Mouse (Mus musculus): ENCODE results near the gene Pmvk. TPM values are rescaled to one million over a fixed set of nuclear protein-coding genes. Genes with fewer than 3 reads are reported as not detected.
"Not testable (repeated sequence)": the region's sequence is repeated elsewhere in the genome, so short reads cannot be mapped to it uniquely, and the experiment has no call there.

Gene Pmvk
- total RNA-seq, 2 experiments from 2014 or later: 8.1 to 10.1 TPM

DNA sequence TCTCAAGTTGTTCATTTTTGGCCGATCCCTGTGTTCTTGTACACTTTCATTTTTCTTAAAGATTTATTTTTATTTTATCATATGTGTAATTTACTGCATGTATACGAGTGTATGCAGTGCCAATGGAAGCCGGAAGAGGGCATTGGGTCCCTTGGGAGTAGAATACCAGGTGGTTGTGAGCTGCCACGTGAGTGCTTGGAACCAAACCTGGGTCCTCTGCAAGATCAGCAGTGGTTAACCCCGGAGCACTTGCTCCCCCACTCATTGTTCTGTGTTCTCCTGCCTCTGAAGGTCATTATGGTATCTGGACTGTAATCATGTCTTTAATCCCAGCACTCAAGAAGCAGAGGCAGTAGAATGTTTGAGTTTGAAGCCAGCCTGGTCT is 29.2 kb upstream of the Pmvk start:
- ATAC-seq (replicated peaks; ENCODE audit: low FRiP score, poor library complexity, severe bottlenecking): no peak

DNA sequence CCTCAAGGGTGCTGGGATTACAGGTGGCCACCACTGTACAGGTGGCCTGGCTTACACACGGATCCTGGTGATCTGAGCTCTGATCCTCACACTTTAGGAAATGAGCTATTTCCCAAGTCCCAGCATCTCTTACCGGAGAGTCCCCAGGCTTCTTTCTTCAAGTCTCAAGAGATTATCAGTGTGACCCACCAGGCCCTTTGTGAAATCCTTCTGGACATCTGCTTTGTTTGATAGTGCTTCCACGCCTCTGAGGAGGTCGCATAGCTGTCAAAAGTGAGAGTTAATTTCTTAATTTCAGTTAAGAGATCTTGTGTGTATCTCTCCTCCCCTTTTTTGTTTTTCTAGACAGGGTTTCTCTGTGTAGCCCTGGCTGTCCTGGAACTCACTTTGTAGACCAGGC is 28.5 kb upstream of the Pmvk start:
- ATAC-seq (replicated peaks; ENCODE audit: low FRiP score, poor library complexity, severe bottlenecking): no peak

DNA sequence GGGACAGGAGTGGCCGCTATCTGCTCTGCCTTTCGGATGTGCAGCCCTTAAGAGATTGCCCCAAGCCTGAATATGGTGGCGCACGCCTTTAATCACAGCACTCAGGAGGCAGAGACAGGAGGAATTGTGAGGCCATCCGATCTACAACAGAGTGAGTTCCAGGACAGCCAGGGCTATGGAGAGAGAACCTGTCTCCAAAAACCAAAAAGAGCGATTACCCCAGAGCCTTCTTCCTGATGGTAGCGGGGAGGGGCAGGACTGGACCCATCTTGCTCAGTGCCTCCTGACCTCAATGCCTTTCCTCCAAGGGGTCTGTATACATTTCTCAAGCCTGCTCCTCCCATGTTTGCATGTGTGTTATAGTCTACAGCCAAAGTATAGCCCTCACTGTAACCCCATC is 25.3 kb upstream of the Pmvk start:
- not testable (repeated sequence) for ATAC-seq (replicated peaks; ENCODE audit: low FRiP score, poor library complexity, severe bottlenecking)

DNA sequence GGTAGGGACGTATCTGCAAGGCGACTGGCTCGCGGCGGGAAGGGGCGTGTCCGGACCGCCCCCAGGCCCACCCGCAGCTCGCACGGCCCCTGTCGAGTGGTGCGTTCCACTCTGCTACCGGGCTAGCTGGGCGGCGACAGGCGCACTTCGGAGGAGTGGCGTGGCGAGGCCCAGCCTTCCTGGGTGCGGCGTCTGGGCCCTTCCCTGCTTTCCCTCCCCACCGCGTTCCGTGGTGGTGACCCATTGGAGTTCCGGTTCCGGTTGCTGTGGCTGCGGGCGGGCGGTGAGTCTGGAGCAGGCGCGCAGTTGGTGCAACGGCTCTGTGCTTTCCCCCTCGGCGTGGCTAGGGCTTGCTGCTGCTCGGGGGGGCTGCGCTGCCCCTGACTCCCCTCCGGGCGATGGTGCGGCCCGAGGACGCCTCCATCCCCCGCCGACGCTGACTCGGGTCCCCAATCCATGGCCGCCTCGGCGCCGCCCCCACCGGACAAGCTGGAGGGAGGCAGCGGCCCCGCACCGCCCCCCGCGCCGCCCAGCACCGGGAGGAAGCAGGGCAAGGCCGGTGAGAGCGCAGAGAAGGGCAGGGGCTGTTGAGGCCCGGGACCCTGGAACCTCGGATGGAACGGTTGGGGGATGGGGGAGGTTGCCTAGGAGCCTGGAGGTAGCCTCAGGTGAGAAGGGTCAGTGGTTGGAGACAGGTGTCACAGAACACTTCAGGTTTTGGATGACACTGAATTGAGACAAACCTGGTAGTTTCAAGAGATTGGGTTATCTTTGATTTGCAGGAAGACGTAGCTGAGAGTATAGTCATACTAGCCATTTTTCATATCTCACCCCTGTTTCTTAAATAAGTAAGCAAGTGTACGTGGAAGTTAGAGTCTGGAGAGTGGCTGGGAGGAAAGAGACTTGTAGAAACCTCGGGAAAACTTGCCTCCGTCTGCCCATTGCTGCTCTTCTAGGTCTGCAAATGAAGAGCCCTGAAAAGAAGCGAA is 23.9 kb upstream of the Pmvk start, which contains the start of gene Pygo2:
Pygo2 (plus strand) TSS at position 44 of the 989 bp plus-strand sequence.
- ATAC-seq (replicated peaks; ENCODE audit: low FRiP score, poor library complexity, severe bottlenecking): peak; percentile 95

DNA sequence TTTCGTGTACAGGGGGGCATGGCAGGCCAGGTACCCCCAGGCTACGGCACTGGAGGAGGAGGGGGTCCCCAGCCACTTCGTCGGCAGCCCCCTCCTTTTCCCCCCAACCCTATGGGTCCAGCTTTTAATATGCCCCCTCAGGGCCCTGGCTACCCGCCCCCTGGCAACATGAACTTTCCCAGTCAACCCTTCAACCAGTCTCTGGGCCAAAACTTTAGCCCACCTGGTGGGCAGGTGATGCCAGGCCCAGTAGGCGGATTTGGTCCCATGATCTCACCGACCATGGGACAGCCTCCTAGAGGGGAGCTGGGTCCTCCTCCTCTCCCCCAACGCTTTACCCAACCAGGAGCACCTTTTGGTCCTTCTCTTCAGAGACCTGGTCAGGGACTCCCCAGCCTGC is 21.7 kb upstream of the Pmvk start:
- ATAC-seq (replicated peaks; ENCODE audit: low FRiP score, poor library complexity, severe bottlenecking): no peak

DNA sequence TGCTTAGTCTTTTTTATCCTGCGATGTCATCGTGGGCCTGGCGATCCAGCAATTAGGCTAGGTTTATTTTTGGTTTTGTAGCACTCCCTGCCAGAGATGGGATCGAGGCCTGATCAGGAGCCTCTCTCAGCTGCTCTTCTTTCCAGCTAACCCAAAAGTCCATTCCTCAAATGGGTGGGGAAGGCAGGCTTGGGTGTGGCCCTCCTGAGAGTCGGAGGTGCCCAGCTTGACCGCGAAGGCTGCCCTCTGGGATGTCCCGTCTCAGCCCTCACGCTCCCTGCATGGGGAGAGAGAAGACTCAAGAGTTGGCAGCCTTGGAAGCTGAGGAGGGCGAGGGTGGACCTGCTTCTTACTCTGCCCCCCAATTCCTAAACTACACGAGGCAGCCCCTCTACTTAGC is 19.8 kb upstream of the Pmvk start:
- ATAC-seq (replicated peaks; ENCODE audit: low FRiP score, poor library complexity, severe bottlenecking): no peak

DNA sequence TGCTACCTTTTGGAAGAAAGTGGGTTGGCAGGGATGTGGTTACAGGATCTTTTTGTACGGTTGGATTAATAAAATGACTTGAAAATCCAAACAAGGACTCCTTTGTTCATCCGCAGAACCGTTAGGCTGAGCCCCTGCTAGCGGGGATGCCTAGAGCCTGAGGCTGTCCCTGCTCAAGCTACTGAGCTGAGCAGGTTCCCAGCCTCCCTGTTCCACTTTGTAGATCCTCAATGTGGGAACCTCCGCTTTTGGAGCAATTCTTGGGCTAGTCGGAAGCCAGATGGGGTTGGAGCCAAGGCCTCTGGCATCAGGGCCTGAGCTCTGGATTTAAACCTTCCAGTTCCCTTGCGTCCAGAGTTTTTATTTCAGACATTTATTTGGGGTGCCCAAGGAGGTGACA is 19.3 kb upstream of the Pmvk start:
- ATAC-seq (replicated peaks; ENCODE audit: low FRiP score, poor library complexity, severe bottlenecking): no peak

DNA sequence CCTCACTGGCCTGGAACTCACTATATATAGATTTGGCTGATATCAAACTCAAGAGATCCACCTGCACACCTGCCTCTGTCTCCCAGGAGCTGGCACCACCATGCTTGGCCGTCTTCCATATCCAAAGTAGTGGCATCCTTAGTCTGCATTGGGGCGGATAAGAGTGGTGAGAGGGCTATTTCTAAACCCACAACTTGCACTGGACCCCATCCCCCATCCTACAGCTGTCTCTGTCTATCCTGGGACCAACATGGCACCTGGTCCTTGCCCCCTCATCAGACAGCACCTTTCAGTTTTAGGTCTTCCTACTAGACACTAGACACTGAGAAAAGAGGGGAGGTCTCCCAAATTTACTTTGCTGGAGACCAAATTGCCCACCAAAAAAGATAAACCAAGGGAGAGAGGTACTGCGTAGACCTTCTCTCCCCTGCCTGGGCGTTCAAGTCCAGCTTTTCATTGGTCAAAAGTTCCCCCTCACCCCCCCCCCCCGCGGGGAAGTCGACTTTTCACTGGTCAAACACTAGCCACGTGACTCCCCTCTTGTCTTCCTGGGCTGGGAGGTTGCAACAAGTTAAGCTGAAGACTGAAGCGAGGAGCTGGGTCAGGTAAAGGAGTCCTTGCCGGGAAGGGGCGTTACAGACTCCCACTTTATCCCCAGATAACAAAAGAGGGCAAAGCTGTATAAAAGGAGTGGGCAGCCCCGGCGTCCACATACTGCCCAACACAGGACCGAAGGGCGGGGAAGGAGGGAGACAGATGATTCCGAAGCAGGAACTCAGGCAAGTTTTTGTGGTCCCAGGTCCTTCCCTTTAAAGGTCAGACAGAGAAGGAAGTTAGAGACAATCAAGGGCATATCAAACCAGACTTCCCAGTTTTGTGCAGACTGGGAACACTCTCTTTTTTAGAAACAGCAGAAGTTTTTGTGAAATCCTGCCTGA is 17.9 kb upstream of the Pmvk start, which contains the start of gene Pbxip1:
Pbxip1 (plus strand) TSS at position 531 of the 938 bp plus-strand sequence.
- peak; percentile 72 for ATAC-seq (replicated peaks; ENCODE audit: low FRiP score, poor library complexity, severe bottlenecking)

DNA sequence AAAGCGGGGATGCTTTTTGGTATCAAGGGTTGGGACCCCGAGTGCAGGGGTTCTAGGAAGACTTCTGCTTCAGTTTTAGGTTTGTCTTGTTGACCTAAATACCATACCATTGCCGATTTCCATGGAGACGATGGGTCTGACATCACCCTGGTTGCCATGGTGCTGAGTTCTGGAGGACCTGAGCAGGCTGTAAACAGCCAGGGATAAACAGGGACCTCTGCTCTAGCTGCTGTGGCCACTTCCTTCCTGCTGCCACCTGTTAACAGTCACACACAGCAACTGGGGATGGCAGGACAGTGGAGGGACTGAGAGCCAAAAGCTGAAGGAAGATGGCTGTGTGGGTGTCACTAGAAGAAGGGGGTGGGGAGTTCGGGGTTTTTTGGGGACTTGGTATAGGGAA is 17.1 kb upstream of the Pmvk start:
- ATAC-seq (replicated peaks; ENCODE audit: low FRiP score, poor library complexity, severe bottlenecking): no peak

DNA sequence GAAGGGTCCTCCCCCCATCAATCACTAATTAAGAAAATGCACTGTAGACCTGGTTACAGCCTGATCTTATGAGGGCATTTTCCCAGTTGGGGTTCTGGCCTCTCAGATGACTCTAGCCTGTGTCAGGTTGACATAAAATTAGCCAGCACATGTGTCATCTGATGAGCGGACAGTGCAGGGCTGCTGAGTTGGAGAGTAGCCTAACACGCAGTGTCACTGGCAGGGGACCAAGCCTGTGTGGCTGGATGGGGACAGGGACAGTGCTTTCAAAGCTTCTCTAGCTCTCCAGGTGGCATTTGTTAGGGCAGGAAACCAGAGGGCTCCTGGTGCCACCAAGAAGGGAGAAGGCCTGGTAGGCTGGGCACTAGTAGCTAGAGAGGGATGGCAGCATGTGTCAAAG is 13.7 kb upstream of the Pmvk start:
- ATAC-seq (replicated peaks; ENCODE audit: low FRiP score, poor library complexity, severe bottlenecking): no peak

DNA sequence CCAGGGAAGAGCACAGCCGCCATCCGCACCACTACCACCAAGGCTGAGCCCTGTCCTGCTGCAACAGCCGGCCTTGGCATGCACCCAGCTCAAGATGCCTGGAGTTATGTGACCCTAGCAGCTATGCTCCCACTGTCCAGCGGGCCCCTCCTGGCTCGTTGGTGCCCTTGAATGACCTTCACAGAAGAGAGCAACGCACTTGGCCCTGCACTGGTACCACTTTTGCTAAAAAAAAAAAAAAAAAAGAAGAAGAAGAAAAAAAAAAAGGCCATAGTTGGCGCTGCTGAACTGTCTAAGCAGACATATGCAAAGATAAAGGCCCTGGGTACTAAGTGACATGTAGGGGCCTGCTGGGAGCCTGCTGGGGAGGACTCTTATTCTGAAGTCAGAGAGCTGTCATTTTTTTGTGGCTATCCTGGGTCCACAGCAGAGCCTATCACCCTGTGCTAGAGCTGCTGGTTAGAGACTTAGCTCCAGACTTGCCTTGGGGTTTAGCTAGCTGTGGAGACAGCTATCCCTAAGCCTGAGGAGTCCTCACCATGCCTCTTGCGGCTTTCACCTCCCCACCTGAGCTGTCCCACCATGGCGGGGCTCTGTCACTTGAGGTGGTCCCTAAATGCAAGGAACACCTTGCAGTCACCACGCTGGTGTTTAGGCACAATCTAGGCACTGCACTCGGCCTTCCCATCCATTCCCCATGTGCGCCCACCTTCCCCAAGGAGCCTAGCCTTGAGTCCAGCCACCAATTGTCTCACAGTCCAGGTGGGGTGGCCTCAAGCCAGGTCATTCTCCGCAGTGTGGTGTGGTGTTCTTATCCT is 5.4 kb upstream of the Pmvk start:
- peak; percentile 70 for ATAC-seq (replicated peaks; ENCODE audit: low FRiP score, poor library complexity, severe bottlenecking)

DNA sequence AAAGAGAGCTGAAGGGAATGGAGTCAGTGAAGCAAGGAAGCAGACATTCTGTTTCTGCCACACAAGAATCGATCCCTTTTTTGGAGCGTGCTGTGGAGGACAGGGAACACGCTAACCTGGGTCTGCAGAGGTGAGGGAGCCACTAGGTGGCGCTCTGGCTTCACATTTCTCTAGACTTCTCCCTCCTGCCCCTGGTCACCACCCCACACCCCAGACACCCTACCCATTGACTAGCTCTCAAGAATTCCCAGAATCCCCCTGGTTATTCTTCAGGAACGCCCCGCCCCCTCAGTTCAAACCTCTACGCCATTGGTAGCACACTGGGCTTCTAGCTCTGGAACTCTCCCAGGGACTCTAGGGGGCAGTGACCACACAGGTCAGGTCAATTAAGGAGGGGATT is 4.8 kb upstream of the Pmvk start:
- ATAC-seq (replicated peaks; ENCODE audit: low FRiP score, poor library complexity, severe bottlenecking): peak; percentile 85

DNA sequence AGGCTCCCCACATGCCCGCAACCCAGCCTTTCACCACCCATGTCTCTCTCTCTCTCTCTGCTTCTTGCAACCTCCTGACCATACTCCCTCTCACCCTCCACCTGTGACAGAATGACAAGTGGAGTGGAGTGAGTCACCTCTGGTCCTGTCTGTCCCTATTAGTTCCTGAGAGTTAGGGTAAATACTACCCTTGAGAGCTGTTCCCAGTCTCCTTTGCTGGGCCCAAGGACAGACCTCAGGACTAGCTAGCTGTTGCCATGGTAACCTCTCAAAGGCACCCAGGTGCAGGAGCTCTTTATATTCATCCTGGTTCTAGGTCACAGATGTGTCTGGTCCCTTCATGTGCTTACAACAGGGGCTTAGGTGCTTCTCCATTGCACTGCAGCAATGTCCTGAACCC is 2.4 kb upstream of the Pmvk start:
- no peak for ATAC-seq (replicated peaks; ENCODE audit: low FRiP score, poor library complexity, severe bottlenecking)

DNA sequence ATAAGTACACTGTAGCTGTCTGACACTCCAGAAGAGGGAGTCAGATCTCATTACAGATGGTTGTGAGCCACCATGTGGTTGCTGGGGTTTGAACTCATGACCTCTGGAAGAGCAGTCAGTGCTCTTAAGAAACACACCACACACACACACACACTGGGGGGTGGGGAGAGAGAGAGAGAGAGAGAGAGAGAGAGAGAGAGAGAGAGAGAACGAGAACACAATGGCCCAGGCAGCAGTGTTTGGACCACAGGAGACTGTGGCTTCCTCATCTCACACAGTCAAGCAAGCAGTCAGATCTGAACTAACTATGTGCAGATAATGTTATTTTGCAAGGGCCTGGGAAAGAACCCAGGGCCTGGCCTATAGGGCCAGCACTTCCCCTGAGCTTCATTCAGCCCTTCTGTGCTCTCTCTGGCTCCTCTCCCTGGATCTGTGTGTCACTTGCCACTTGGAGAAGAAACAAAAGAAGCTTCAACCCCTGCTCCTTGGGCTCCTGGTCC is 1.5 kb downstream of the Pmvk start:
- no peak for ATAC-seq (replicated peaks; ENCODE audit: low FRiP score, poor library complexity, severe bottlenecking)

DNA sequence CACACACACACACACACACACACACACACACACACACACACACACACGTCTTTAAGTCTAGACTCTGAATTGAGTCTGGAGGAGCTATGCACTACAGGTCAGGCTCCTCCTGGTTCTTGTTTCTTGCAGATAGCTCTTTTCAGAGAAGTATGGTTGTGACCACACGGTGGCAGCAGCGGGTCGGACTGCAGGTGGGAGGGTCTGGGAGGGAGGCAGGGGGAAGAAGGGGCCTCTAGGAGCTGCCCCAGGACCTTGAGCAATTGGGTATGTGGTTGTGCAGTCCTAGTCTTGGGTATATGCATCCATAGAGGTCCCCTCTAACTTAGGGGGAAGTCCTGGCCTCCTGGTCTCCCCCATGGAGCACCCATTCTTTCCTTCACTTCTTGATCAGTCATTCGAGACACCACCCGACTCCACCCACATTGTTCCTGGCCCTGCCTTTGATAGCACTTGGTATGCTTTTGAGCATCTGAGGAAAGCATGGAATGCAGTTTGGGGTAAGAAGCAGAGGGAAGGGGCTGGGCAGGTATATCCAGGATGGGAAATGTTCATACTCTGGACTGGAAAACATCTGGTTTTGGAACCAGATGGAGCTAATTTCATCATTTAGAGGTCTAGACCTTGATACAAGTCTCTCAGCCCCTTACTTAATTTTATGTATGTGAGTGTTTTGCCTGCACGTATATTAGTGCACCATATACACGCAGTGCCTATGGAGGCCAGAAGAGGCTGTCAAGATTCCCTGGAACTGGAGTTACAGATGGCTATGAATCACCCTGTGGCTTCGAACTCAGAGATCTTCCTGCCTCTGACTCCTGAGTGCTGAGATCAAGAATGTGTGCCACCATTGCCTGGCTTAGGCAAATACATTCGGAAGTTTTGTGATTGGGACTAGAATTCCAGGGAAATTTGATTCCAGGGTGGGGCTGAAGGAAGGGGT is 2.7 kb downstream of the Pmvk start:
- ATAC-seq (replicated peaks; ENCODE audit: low FRiP score, poor library complexity, severe bottlenecking): peak; percentile 65; the same call in 1 of the 2 replicates

DNA sequence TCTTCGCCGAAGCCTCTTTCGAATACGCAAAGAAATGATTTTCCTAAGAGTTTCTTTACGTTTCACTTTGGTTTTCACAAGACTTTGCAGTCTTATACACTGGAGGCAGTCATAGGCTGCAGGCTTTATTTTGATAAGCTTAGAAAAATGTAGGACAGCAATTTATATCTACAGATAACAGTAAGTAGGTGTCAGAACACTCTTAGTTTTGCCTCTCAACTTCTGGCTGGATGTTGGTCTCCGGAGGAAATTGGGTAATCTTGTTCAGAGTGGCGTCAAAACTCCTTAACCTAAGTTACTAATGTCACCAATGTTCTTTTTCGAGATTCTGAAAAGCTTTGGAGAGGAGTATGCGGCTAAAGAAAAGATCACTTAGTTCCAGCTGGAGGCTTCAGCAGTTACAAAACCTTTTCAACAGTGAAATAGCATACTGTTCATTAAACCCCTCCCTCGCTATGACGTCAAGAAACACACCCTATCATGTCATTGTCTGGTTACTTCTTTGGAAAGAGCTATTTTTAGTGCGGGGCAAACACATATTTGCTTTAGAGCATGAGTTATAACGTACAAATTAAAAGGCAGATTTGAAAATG is 4.1 kb downstream of the Pmvk start:
- peak; percentile 64 for ATAC-seq (replicated peaks; ENCODE audit: low FRiP score, poor library complexity, severe bottlenecking)

DNA sequence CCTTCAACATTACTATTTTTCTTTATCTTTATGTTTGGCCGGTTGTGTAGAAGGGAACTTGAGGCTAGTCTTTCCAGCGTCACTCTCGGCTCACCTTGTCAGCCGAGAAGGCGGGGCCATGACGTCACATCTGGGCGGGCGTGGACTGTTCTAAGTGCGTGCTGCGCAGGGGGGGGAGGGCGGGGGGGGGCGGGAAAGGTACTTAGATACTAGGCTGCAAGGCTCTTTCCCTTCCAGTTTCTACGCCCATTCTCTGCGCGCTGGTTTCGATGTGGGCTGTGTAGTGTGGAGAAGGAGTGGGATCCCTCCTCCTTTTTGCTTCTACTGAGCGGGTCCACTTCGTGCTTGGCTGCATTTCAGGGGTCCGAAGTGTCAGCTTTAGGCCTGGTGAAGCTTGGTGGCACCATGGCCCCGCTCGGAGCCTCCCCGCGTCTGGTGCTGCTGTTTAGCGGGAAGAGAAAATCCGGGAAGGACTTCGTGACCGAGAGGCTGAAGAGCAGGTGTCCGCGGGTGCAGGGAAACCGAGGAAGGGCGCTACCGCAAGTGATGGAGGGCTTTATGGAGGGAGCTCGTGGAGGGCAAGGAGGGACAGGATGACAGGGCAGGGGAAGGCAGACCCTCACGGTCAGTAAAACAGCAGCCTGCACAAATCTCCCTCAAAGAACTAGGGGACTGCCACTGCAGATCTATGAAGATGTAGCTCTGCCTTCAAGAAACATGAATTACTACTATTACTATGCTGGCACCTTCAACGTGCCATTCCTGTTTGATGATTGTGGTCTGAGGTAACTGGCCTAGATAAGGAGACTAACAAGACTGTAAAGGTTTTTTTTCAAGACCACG is 4.8 kb downstream of the Pmvk start:
- peak; percentile 85 for ATAC-seq (replicated peaks; ENCODE audit: low FRiP score, poor library complexity, severe bottlenecking)
